Mouse (Mus musculus): ENCODE data around the gene Caml. TPM values are rescaled to one million over a fixed set of nuclear protein-coding genes. Genes with fewer than 3 reads are reported as not detected.
A peak's percentile ranks its signal among the peaks of the same experiment; 100 is the strongest.
"Not testable (repeated sequence)": the region's sequence is repeated elsewhere in the genome, so short reads cannot be mapped to it uniquely, and the experiment has no call there.

The Caml gene
- polyA plus RNA-seq, 1 experiment from 2014 or later, result 78.8 TPM

GRCm38 (mm10) chr13:55635146-55635571, 12.4 kb downstream of the Caml start:
- peak overlapping the region; percentile 92 for H3K9ac ChIP-seq
- peaks cover 10% of the 10 kb centered on the region for H3K4me1 ChIP-seq
- H3K4me2 ChIP-seq (replicated peaks), result peak overlapping the region; percentile 79
- ATAC-seq (ENCODE audit: low FRiP score, low read depth), result peak; percentile 56
- peak overlapping the region; percentile 98 for H3K4me3 ChIP-seq
- H3K27me3 ChIP-seq (replicated peaks), result no peaks in the 10 kb centered on the region
- H3K9me3 ChIP-seq, result no peaks in the 10 kb centered on the region
- WGBS, result under 1% methylated on average over 40 of the region's 40 CpGs
- H3K27ac ChIP-seq, result peak overlapping the region; percentile 48; the same call in 1 of the 2 replicates
- H3K36me3 ChIP-seq, result peaks cover 53% of the 10 kb centered on the region

DNA sequence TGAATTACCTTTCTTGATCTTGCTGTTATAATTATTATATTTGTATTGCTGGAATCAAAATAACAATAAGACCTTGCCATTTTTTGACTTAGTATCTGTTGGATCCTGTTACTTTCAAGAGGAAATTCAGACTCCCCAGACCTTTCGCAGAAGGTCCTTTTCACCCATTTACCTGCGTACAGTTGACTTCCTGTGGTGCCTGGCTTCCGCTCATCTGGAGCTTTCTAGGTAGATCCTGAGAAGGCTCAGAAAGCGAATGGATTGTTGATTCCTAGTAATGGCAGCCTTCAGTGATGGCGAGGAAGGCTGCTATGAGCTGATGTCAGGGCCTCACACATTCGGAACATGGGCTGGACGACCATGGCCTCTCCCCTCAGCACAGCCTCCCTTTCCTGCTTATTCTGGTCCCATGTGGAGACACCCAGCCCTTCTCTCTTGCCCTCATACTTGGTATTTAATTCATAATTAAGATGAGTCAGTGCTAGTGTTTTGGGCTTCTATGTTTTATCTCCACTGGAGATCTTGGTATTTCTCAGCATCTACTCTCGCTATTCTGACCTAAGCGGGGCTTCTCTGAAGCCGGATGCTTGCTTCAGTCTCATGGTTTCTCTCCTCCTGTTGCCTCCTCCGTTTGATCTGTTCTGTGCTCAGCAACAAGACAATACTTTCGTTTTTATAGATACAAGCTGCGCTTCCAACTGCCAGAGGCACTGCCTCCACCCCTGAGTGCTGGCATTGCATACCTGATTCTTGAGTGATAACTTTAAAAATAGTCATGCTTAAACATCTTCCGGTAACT, 13.6 kb downstream of the Caml start:
- Histone ChIP-seq H3K9me3 (no peaks in the 10 kb centered on the region), H3K27me3 (replicated peaks) (no peaks in the 10 kb centered on the region), H3K4me2 (replicated peaks) (peak overlapping the region; percentile 79), H3K36me3 (peaks cover 52% of the 10 kb centered on the region), H3K9ac (no peak overlapping the region), H3K4me1 (peaks cover 10% of the 10 kb centered on the region), H3K4me3 (no peak overlapping the region), H3K27ac (no peak overlapping the region)
- ATAC-seq (ENCODE audit: low FRiP score, low read depth), result no peak
- whole genome bisulfite sequencing, result 93% methylated on average over 14 of the region's 14 CpGs

GRCm38 (mm10) chr13:55640480-55640879, 17.7 kb downstream of the Caml start:
- H3K9ac ChIP-seq; H3K27ac ChIP-seq; H3K9me3 ChIP-seq; H3K4me1 ChIP-seq; H3K4me2 ChIP-seq (replicated peaks); H3K4me3 ChIP-seq; H3K27me3 ChIP-seq (replicated peaks); ATAC-seq (ENCODE audit: low FRiP score, low read depth): not testable (repeated sequence)
- 64% methylated on average over 8 of the region's 8 CpGs for whole genome bisulfite sequencing
- H3K36me3 ChIP-seq, result peaks cover 41% of the 10 kb centered on the region

GRCm38 (mm10) chr13:55644525-55644924, 21.7 kb downstream of the Caml start:
- no peak overlapping the region for H3K27ac ChIP-seq
- H3K9ac ChIP-seq, result no peak overlapping the region
- no peak overlapping the region for H3K4me2 ChIP-seq (replicated peaks)
- H3K4me3 ChIP-seq, result no peak overlapping the region
- H3K36me3 ChIP-seq, result peaks cover 63% of the 10 kb centered on the region
- 87% methylated on average over 2 of the region's 2 CpGs for WGBS
- H3K4me1 ChIP-seq, result no peaks in the 10 kb centered on the region
- ATAC-seq (ENCODE audit: low FRiP score, low read depth), result no peak
- no peaks in the 10 kb centered on the region for H3K9me3 ChIP-seq
- no peaks in the 10 kb centered on the region for H3K27me3 ChIP-seq (replicated peaks)

- Histone ChIP-seq H3K4me2 (replicated peaks) (no peak overlapping the region), H3K27ac (no peak overlapping the region), H3K36me3 (peaks cover 97% of the 10 kb centered on the region), H3K4me1 (no peaks in the 10 kb centered on the region), H3K9me3 (no peaks in the 10 kb centered on the region), H3K27me3 (replicated peaks) (no peaks in the 10 kb centered on the region), H3K4me3 (no peak overlapping the region), H3K9ac (no peak overlapping the region)
- no peak for ATAC-seq (ENCODE audit: low FRiP score, low read depth)
- WGBS, result 91% methylated on average over 12 of the region's 12 CpGs
Observed at GRCm38 (mm10) chr13:55650098-55650497, 27.3 kb downstream of the Caml start.

DNA sequence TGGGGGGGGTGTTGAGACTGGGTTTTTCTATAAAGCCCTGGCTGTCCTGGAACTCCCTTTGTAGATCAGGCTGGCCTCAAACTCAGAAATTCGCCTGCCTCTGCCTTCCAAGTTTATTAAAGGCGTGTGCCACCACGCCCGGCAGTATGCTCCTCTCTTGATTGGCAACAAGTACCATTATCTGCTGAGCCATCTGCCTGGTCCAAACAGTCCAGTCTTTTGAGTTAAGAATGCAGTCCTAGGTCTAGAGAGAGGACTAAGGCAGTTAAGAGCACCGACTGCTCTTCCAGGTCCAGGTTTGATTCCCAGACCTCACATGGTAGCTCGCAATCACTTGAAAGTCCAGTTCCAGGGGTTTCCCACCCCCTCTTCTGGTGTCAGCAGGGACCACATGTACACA, 28.2 kb downstream of the Caml start:
- Histone ChIP-seq H3K4me2 (replicated peaks) (no peak overlapping the region), H3K27ac (no peak overlapping the region), H3K9ac (no peak overlapping the region), H3K4me1 (no peaks in the 10 kb centered on the region), H3K36me3 (peaks cover 97% of the 10 kb centered on the region), H3K27me3 (replicated peaks) (no peaks in the 10 kb centered on the region), H3K4me3 (no peak overlapping the region), H3K9me3 (no peaks in the 10 kb centered on the region)
- 94% methylated on average over 6 of the region's 6 CpGs for WGBS
- ATAC-seq (ENCODE audit: low FRiP score, low read depth), result no peak

DNA sequence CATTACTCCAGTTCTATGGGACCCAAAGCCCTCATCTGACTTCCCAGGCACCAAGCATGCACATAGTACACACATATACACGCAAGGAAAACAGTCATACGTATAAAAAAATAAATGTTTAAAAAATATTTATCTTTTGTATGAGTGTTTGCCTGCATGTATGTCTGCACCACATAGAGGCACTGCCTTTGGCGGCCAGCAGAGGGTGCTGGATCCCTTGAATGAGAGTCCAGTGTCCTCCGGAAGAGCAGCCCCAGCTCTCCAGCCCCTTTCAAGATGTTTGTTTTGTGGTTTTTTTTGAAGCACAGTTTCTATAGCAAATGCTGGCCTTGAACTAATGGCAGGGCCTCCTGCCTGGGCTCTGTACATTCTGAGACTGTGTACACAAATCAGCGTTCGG, 45.7 kb downstream of the Caml start:
- no peak overlapping the region for H3K9ac ChIP-seq
- no peaks in the 10 kb centered on the region for H3K27me3 ChIP-seq (replicated peaks)
- H3K4me3 ChIP-seq, result no peak overlapping the region
- H3K36me3 ChIP-seq, result peaks cover 85% of the 10 kb centered on the region
- no peak overlapping the region for H3K27ac ChIP-seq
- H3K9me3 ChIP-seq, result no peaks in the 10 kb centered on the region
- WGBS, result 85% methylated on average over 6 of the region's 6 CpGs
- H3K4me2 ChIP-seq (replicated peaks), result no peak overlapping the region
- ATAC-seq (ENCODE audit: low FRiP score, low read depth), result no peak
- no peaks in the 10 kb centered on the region for H3K4me1 ChIP-seq

GRCm38 (mm10) chr13:55672711-55673110, 49.9 kb downstream of the Caml start:
- peaks cover 87% of the 10 kb centered on the region for H3K36me3 ChIP-seq
- H3K27ac ChIP-seq, result no peak overlapping the region
- WGBS, result 95% methylated on average over 6 of the region's 6 CpGs
- ATAC-seq (ENCODE audit: low FRiP score, low read depth), result no peak
- no peak overlapping the region for H3K4me3 ChIP-seq
- no peaks in the 10 kb centered on the region for H3K9me3 ChIP-seq
- H3K9ac ChIP-seq, result no peak overlapping the region
- H3K4me2 ChIP-seq (replicated peaks), result no peak overlapping the region
- H3K27me3 ChIP-seq (replicated peaks), result no peaks in the 10 kb centered on the region
- H3K4me1 ChIP-seq, result no peaks in the 10 kb centered on the region

DNA sequence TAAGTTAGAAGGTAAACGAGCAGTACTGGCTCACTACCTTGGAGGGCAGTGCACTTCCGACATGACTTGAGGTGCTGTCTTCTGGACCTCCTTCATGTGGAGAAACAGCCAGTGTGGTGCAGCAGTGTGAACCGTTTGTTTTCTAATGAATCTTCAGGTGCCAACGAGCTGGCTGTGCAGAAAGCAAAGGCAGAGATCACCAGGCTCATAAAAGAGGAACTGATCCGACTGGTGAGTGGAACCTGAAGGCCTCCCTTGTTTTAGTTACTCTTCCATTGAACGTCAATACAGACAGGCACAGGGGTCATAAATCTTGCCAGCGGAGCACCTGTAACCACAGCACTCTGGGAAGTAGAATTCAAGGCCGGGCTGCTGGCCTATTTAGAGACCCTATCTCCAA, 54.6 kb downstream of the Caml start:
- Histone ChIP-seq H3K27ac (no peak overlapping the region), H3K4me3 (no peak overlapping the region), H3K9me3 (no peaks in the 10 kb centered on the region), H3K4me2 (replicated peaks) (no peak overlapping the region), H3K9ac (no peak overlapping the region), H3K4me1 (no peaks in the 10 kb centered on the region), H3K36me3 (peaks cover 77% of the 10 kb centered on the region), H3K27me3 (replicated peaks) (no peaks in the 10 kb centered on the region)
- 81% methylated on average over 8 of the region's 8 CpGs for WGBS
- ATAC-seq (ENCODE audit: low FRiP score, low read depth), result no peak

Other genes with a start within 250 kb of the Caml start
- 0.22 TPM in 2 replicates for gene Slc34a1, start 224.8 kb upstream of the Caml start, polyA plus RNA-seq (2016; fragmentation: Nextera tagmentation; extraction: Ambion mirVana)
- gene Pfn3, start 207.8 kb upstream of the Caml start, polyA plus RNA-seq (2016; fragmentation: Nextera tagmentation; extraction: Ambion mirVana), result not detected in 2 replicates
- 0.17 TPM in 1 of 2 replicates, not detected in the other for gene F12, start 196.2 kb upstream of the Caml start, polyA plus RNA-seq (2016; fragmentation: Nextera tagmentation; extraction: Ambion mirVana)
- gene Grk6, start 177.9 kb upstream of the Caml start, polyA plus RNA-seq (2016; fragmentation: Nextera tagmentation; extraction: Ambion mirVana), result 51.8 and 52.4 TPM in 2 replicates
- 1.8 TPM in 2 replicates for gene Prr7, start 158.7 kb upstream of the Caml start, polyA plus RNA-seq (2016; fragmentation: Nextera tagmentation; extraction: Ambion mirVana)
- 575 and 596 TPM in 2 replicates for gene Dbn1, start 134.9 kb upstream of the Caml start, polyA plus RNA-seq (2016; fragmentation: Nextera tagmentation; extraction: Ambion mirVana)
- 158 and 166 TPM in 2 replicates for gene Pdlim7, start 109.3 kb upstream of the Caml start, polyA plus RNA-seq (2016; fragmentation: Nextera tagmentation; extraction: Ambion mirVana)
- 3.7 and 4.3 TPM in 2 replicates for gene Dok3, start 93.7 kb upstream of the Caml start, polyA plus RNA-seq (2016; fragmentation: Nextera tagmentation; extraction: Ambion mirVana)
- gene Ddx41, start 86.3 kb upstream of the Caml start, polyA plus RNA-seq (2016; fragmentation: Nextera tagmentation; extraction: Ambion mirVana), result 64.1 and 64.4 TPM in 2 replicates
- gene Fam193b, start 51.9 kb upstream of the Caml start, polyA plus RNA-seq (2016; fragmentation: Nextera tagmentation; extraction: Ambion mirVana), result 66.9 and 70.7 TPM in 2 replicates
- gene Tmed9, start 49.3 kb upstream of the Caml start, polyA plus RNA-seq (2016; fragmentation: Nextera tagmentation; extraction: Ambion mirVana), result 109 and 111 TPM in 2 replicates
- gene B4galt7, start 23.1 kb upstream of the Caml start, polyA plus RNA-seq (2016; fragmentation: Nextera tagmentation; extraction: Ambion mirVana), result 42.4 and 44.3 TPM in 2 replicates
- gene Ddx46, start 12.0 kb downstream of the Caml start, polyA plus RNA-seq (2016; fragmentation: Nextera tagmentation; extraction: Ambion mirVana), result 38.2 and 43.5 TPM in 2 replicates
- 74.6 and 78.9 TPM in 2 replicates for gene B230219D22Rik, start 70.1 kb downstream of the Caml start, polyA plus RNA-seq (2016; fragmentation: Nextera tagmentation; extraction: Ambion mirVana)
- gene Txndc15, start 91.6 kb downstream of the Caml start, polyA plus RNA-seq (2016; fragmentation: Nextera tagmentation; extraction: Ambion mirVana), result 112 and 121 TPM in 2 replicates
- 27.9 and 31.5 TPM in 2 replicates for gene Pcbd2, start 104.4 kb downstream of the Caml start, polyA plus RNA-seq (2016; fragmentation: Nextera tagmentation; extraction: Ambion mirVana)
- not detected in 2 replicates for gene Catsper3, start 161.6 kb downstream of the Caml start, polyA plus RNA-seq (2016; fragmentation: Nextera tagmentation; extraction: Ambion mirVana)
- gene Pitx1, start 213.2 kb downstream of the Caml start, polyA plus RNA-seq (2016; fragmentation: Nextera tagmentation; extraction: Ambion mirVana), result 0.49 and 2.0 TPM in 2 replicates

Measured in neural tube, embryonic 12.5 days (tissue).